Mouse (Mus musculus) A20 (cell line): ENCODE measurements around the gene Paox.

Experiments used
- DNase-seq: peaks from one replicate; pipeline ENCODE4 v3.0.0-alpha.2; 2011; ENCODE audit warnings: low read depth, low spot score

Gene Paox

GRCm38 (mm10) chr7:140169386-140169785 is 53.8 kb downstream of the Paox start:
- DNase-seq: no peak

- DNase-seq: no peak
Measured at GRCm38 (mm10) chr7:140170863-140171262, 55.3 kb downstream of the Paox start.

- no peak for DNase-seq
Measured at GRCm38 (mm10) chr7:140172936-140173335, 57.3 kb downstream of the Paox start, which contains the start of gene Olfr523. TSS of gene Olfr523 (plus strand) at chr7:140173217.

- no peak for DNase-seq
Measured at GRCm38 (mm10) chr7:140179176-140179575, 63.6 kb downstream of the Paox start.

GRCm38 (mm10) chr7:140180692-140181091 is 65.1 kb downstream of the Paox start:
- no peak for DNase-seq

- DNase-seq: no peak
Measured at GRCm38 (mm10) chr7:140184206-140184605, 68.6 kb downstream of the Paox start.
